Mouse (Mus musculus): ENCODE results near the gene Crabp1.

DNA sequence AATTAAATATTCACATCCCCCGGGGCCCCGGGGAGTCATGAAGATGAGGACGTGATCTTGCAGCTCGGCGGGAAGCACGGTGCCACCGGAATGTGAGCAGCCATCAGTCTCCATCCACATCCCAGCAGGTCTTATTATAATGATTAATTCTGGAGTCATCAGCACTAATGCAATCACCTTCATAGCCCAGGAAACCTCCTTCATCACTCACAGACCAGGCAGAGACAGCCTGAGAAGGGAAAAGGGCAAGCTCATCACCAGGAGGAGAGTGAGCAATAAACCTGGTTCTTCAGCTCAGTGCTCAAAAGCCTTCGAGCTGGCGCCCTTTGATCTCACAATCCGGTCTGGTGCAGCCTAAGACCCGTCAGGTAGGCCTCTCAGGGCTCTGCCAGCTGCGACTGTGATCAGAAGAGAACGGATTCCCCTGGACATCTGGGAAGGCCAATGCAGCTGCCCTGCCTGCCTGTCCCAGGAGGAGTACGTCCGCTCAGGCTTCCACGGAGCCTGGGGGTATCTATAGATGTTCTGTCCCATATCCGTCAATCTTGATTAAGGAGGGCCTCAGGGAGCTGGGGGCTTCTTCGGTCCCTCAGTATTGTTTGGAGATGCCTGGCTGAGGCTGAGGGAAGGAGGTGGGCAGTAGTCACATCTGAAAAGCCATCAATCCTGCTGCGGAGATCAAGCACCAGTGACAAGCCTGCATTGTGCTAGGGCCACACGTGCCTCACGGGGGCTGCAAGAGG, 12.2 kb upstream of the Crabp1 start:
- TF ChIP-seq CTCF (conservative IDR thresholded peaks at IDR 0.05; ENCODE audit: insufficient read depth, insufficient read length, low read depth, low read length) (no peak), POLR2A (IDR thresholded peaks at IDR 0.05; ENCODE audit: low read depth, low read length) (no peak)

Data from kidney, adult 2 months (tissue).